Mouse (Mus musculus) forebrain, embryonic 14.5 days (tissue): Measurements from ENCODE around the gene Cipc. TPM values are rescaled to one million over a fixed set of nuclear protein-coding genes. Genes with fewer than 3 reads are reported as not detected.
A peak's percentile ranks its signal among the peaks of the same experiment; 100 is the strongest.

Source experiments
- ATAC-seq: fragments of 200-750 bp; cut with Nextera tagmentation; 2 replicates; pipeline ENCODE4 v1.8.0; 2017; ENCODE audit warnings: mild to moderate bottlenecking, moderate library complexity
- DNase-seq: peaks from one replicate; pipeline ENCODE4 v3.0.0-alpha.2; 2015; ENCODE audit warnings: low spot score
- H3K27ac ChIP-seq: fragments of 300-500 bp; sonication (generic); 2 replicates; pipeline ENCODE4 v1.5.1; 2014; ENCODE audit warnings: low read depth, mild to moderate bottlenecking, control low read depth, low read length, moderate library complexity
- H3K27me3 ChIP-seq: fragments of 300-500 bp; sonication (generic); replicated peaks from 2 replicates; pipeline ENCODE4 v1.6.1; 2014; ENCODE audit warnings: low read length, control low read depth, mixed read lengths; ENCODE audit not compliant: control insufficient read depth, insufficient read depth
- H3K36me3 ChIP-seq: fragments of 300-500 bp; sonication (generic); 2 replicates; pipeline ENCODE4 v1.6.1; 2014; ENCODE audit warnings: low read length, control low read depth; ENCODE audit not compliant: control insufficient read depth, insufficient read depth
- H3K4me1 ChIP-seq: fragments of 300-500 bp; sonication (generic); 2 replicates; pipeline ENCODE4 v1.6.1; 2014; ENCODE audit warnings: antibody characterized with exemption, low read length, control low read depth; ENCODE audit not compliant: control insufficient read depth, insufficient read depth
- H3K4me2 ChIP-seq: fragments of 300-500 bp; sonication (generic); 2 replicates; pipeline ENCODE4 v1.6.1; 2014; ENCODE audit warnings: mild to moderate bottlenecking, control low read depth, low read length
- H3K4me3 ChIP-seq: fragments of 300-500 bp; sonication (generic); 2 replicates; pipeline ENCODE4 v1.5.1; 2014; ENCODE audit warnings: low read depth, low read length, control low read depth
- H3K9ac ChIP-seq: fragments of 300-500 bp; sonication (generic); 2 replicates; pipeline ENCODE4 v1.6.1; 2014; ENCODE audit warnings: mild to moderate bottlenecking, low read length, control low read depth, moderate library complexity
- H3K9me3 ChIP-seq: fragments of 300-500 bp; sonication (generic); replicated peaks from 2 replicates; pipeline ENCODE4 v1.6.1; 2016; ENCODE audit warnings: low read length, control low read depth, mixed read lengths; ENCODE audit not compliant: control insufficient read depth
- WGBS: fragments of 180-500 bp; shearing (Covaris S2); extraction: QIAGEN DNeasy Blood & Tissue Kit; methylation state at CpG from one replicate; pipeline ENCODE4 v1.1.7; 2014; 5-methylcytosine and 5-hydroxymethylcytosine counted together
- polyA plus RNA-seq: library from polyadenylated mRNA; unstranded; fragments of >200 nt; fragmentation: Nextera tagmentation; extraction: Ambion mirVana; gene quantifications from 2 replicates; pipeline ENCODE4 v1.2.1, GENCODE M21; 2014

Gene Cipc
- polyA plus RNA-seq, 1 experiment from 2014 or later = 47.5 TPM

GRCm38 (mm10) chr12:87000151-87000839 lies 53.5 kb downstream of the Cipc start:
- no peak overlapping the region for H3K27ac ChIP-seq
- H3K9me3 ChIP-seq = no peaks in the 10 kb centered on the region
- no peaks in the 10 kb centered on the region; the same call in 1 of the 2 replicates for H3K4me1 ChIP-seq
- no peak overlapping the region for H3K4me2 ChIP-seq
- ATAC-seq (peak; percentile 33), DNase-seq (peak; percentile 85)
- no peaks in the 10 kb centered on the region for H3K36me3 ChIP-seq
- H3K4me3 ChIP-seq = no peak overlapping the region
- no peaks in the 10 kb centered on the region for H3K27me3 ChIP-seq
- 41% methylated on average over 5 of the region's 5 CpGs for WGBS
- H3K9ac ChIP-seq = no peak overlapping the region

GRCm38 (mm10) chr12:87000840-87001176 lies 54.0 kb downstream of the Cipc start:
- Histone ChIP-seq H3K27me3 (no peaks in the 10 kb centered on the region), H3K4me1 (no peaks in the 10 kb centered on the region; the same call in 1 of the 2 replicates), H3K9me3 (no peaks in the 10 kb centered on the region), H3K27ac (no peak overlapping the region), H3K4me3 (no peak overlapping the region), H3K9ac (no peak overlapping the region), H3K4me2 (no peak overlapping the region), H3K36me3 (no peaks in the 10 kb centered on the region)
- DNase-seq (no peak), ATAC-seq (peak; percentile 55)
- 48% methylated on average over 6 of the region's 6 CpGs for WGBS

- no peak for ATAC-seq
- no peak overlapping the region for H3K4me3 ChIP-seq
- H3K9ac ChIP-seq = no peak overlapping the region
- no peaks in the 10 kb centered on the region for H3K27me3 ChIP-seq
- no peaks in the 10 kb centered on the region for H3K36me3 ChIP-seq
- WGBS = 63% methylated on average over 7 of the region's 7 CpGs
- no peak for DNase-seq
- H3K4me2 ChIP-seq = no peak overlapping the region
- no peaks in the 10 kb centered on the region for H3K9me3 ChIP-seq
- H3K4me1 ChIP-seq = no peaks in the 10 kb centered on the region; the same call in 1 of the 2 replicates
- H3K27ac ChIP-seq = no peak overlapping the region
These were observed 55.4 kb downstream of the Cipc start for GRCm38 (mm10) chr12:87002209-87002608.

- H3K9me3 ChIP-seq = no peaks in the 10 kb centered on the region
- no peaks in the 10 kb centered on the region; the same call in 1 of the 2 replicates for H3K4me1 ChIP-seq
- 77% methylated on average over 7 of the region's 7 CpGs for WGBS
- H3K4me3 ChIP-seq = no peak overlapping the region
- H3K9ac ChIP-seq = no peak overlapping the region
- no peaks in the 10 kb centered on the region for H3K27me3 ChIP-seq
- DNase-seq (no peak), ATAC-seq (no peak)
- H3K36me3 ChIP-seq = no peaks in the 10 kb centered on the region
- H3K27ac ChIP-seq = no peak overlapping the region
- H3K4me2 ChIP-seq = no peak overlapping the region
These were observed 56.0 kb downstream of the Cipc start for GRCm38 (mm10) chr12:87002815-87003214.

GRCm38 (mm10) chr12:87003606-87004005 lies 56.8 kb downstream of the Cipc start:
- no peak for ATAC-seq

GRCm38 (mm10) chr12:87004596-87004995 lies 57.8 kb downstream of the Cipc start:
- H3K4me1 ChIP-seq = no peaks in the 10 kb centered on the region; the same call in 1 of the 2 replicates
- H3K9me3 ChIP-seq = no peaks in the 10 kb centered on the region
- H3K4me2 ChIP-seq = no peak overlapping the region
- ATAC-seq (no peak), DNase-seq (no peak)
- no peak overlapping the region for H3K9ac ChIP-seq
- 85% methylated on average over 4 of the region's 4 CpGs for WGBS
- no peak overlapping the region for H3K4me3 ChIP-seq
- no peaks in the 10 kb centered on the region for H3K27me3 ChIP-seq
- no peaks in the 10 kb centered on the region for H3K36me3 ChIP-seq
- H3K27ac ChIP-seq = no peak overlapping the region

More at GRCm38 (mm10) chr12:87003606-87004005, 56.8 kb downstream of the Cipc start:
- no peaks in the 10 kb centered on the region; the same call in 1 of the 2 replicates for H3K4me1 ChIP-seq
- H3K4me2 ChIP-seq = no peak overlapping the region
- H3K9me3 ChIP-seq = no peaks in the 10 kb centered on the region
- H3K9ac ChIP-seq = no peak overlapping the region
- H3K27ac ChIP-seq = no peak overlapping the region
- 61% methylated on average over 3 of the region's 3 CpGs for WGBS
- no peak for DNase-seq
- H3K36me3 ChIP-seq = no peaks in the 10 kb centered on the region
- no peaks in the 10 kb centered on the region for H3K27me3 ChIP-seq
- H3K4me3 ChIP-seq = no peak overlapping the region

Other genes starting within 250 kb of the Cipc start
- 7.6 and 9.1 TPM in 2 replicates for gene Angel1, start 220.6 kb upstream of the Cipc start, polyA plus RNA-seq
- gene Lrrc74a, start 212.7 kb upstream of the Cipc start, polyA plus RNA-seq = not detected in 2 replicates
- gene Irf2bpl, start 62.2 kb upstream of the Cipc start, polyA plus RNA-seq = 41.4 and 56.5 TPM in 2 replicates
- 4.3 and 5.5 TPM in 2 replicates for gene Zdhhc22, start 43.4 kb downstream of the Cipc start, polyA plus RNA-seq
- 5.9 and 8.9 TPM in 2 replicates for gene Tmem63c, start 74.3 kb downstream of the Cipc start, polyA plus RNA-seq
- 1.8 and 2.0 TPM in 2 replicates for gene Ngb, start 155.5 kb downstream of the Cipc start, polyA plus RNA-seq
- gene Gstz1, start 200.1 kb downstream of the Cipc start, polyA plus RNA-seq = 31.4 and 33.8 TPM in 2 replicates
- 12.2 and 14.8 TPM in 2 replicates for gene Pomt2, start 200.9 kb downstream of the Cipc start, polyA plus RNA-seq